Mouse (Mus musculus): Measurements from ENCODE around the gene Lactb. TPM values are rescaled to one million over a fixed set of nuclear protein-coding genes. Genes with fewer than 3 reads are reported as not detected.
"Not testable (repeated sequence)": the region's sequence is repeated elsewhere in the genome, so short reads cannot be mapped to it uniquely, and the experiment has no call there.

Lactb gene
- polyA plus RNA-seq, 1 experiment from 2014 or later: 14.2 TPM

- Histone ChIP-seq H3K27me3 (ENCODE audit: control insufficient read depth, insufficient read depth, low read length) (no peaks in the 10 kb centered on the region), H3K27ac (replicated peaks; ENCODE audit: low read depth, low read length) (no peak overlapping the region), H3K4me2 (ENCODE audit: low read length) (no peak overlapping the region), H3K36me3 (ENCODE audit: control insufficient read depth, insufficient read depth, low read length) (no peaks in the 10 kb centered on the region), H3K4me3 (replicated peaks; ENCODE audit: low read depth, low read length) (no peak overlapping the region), H3K9me3 (ENCODE audit: control insufficient read depth, low read length) (no peaks in the 10 kb centered on the region), H3K9ac (replicated peaks; ENCODE audit: low read length) (no peak overlapping the region), H3K4me1 (ENCODE audit: control insufficient read depth, insufficient read depth, low read length) (peaks cover 12% of the 10 kb centered on the region)
- DNase-seq (no peak), ATAC-seq (ENCODE audit: low FRiP score, low TSS enrichment) (no peak)
- WGBS: 91% methylated on average over 5 of the region's 5 CpGs
Observed at GRCm38 (mm10) chr9:66915401-66915800, 59.9 kb downstream of the Lactb start.

GRCm38 (mm10) chr9:66914540-66914939 is 60.7 kb downstream of the Lactb start:
- H3K36me3 ChIP-seq (ENCODE audit: control insufficient read depth, insufficient read depth, low read length): no peaks in the 10 kb centered on the region
- ATAC-seq (ENCODE audit: low FRiP score, low TSS enrichment): no peak
- H3K9ac ChIP-seq (replicated peaks; ENCODE audit: low read length): no peak overlapping the region
- H3K9me3 ChIP-seq (ENCODE audit: control insufficient read depth, low read length): no peaks in the 10 kb centered on the region
- 100% methylated on average over 3 of the region's 3 CpGs for WGBS
- DNase-seq: no peak
- H3K4me2 ChIP-seq (ENCODE audit: low read length): no peak overlapping the region
- H3K27me3 ChIP-seq (ENCODE audit: control insufficient read depth, insufficient read depth, low read length): no peaks in the 10 kb centered on the region
- H3K27ac ChIP-seq (replicated peaks; ENCODE audit: low read depth, low read length): no peak overlapping the region
- H3K4me3 ChIP-seq (replicated peaks; ENCODE audit: low read depth, low read length): no peak overlapping the region
- peaks cover 12% of the 10 kb centered on the region for H3K4me1 ChIP-seq (ENCODE audit: control insufficient read depth, insufficient read depth, low read length)

GRCm38 (mm10) chr9:66913254-66913934 is 61.9 kb downstream of the Lactb start:
- not testable (repeated sequence) for H3K4me3 ChIP-seq (replicated peaks; ENCODE audit: low read depth, low read length); DNase-seq; ATAC-seq (ENCODE audit: low FRiP score, low TSS enrichment); H3K36me3 ChIP-seq (ENCODE audit: control insufficient read depth, insufficient read depth, low read length); H3K27ac ChIP-seq (replicated peaks; ENCODE audit: low read depth, low read length); H3K9me3 ChIP-seq (ENCODE audit: control insufficient read depth, low read length); H3K4me1 ChIP-seq (ENCODE audit: control insufficient read depth, insufficient read depth, low read length); H3K9ac ChIP-seq (replicated peaks; ENCODE audit: low read length); H3K27me3 ChIP-seq (ENCODE audit: control insufficient read depth, insufficient read depth, low read length); H3K4me2 ChIP-seq (ENCODE audit: low read length)
- WGBS: 96% methylated on average over 5 of the region's 5 CpGs

GRCm38 (mm10) chr9:66912304-66912703 is 63.0 kb downstream of the Lactb start:
- no peaks in the 10 kb centered on the region for H3K27me3 ChIP-seq (ENCODE audit: control insufficient read depth, insufficient read depth, low read length)
- DNase-seq (peak; percentile 31), ATAC-seq (ENCODE audit: low FRiP score, low TSS enrichment) (no peak)
- no peaks in the 10 kb centered on the region for H3K36me3 ChIP-seq (ENCODE audit: control insufficient read depth, insufficient read depth, low read length)
- no peak overlapping the region for H3K27ac ChIP-seq (replicated peaks; ENCODE audit: low read depth, low read length)
- no peak overlapping the region for H3K9ac ChIP-seq (replicated peaks; ENCODE audit: low read length)
- no peak overlapping the region for H3K4me2 ChIP-seq (ENCODE audit: low read length)
- no peak overlapping the region for H3K4me3 ChIP-seq (replicated peaks; ENCODE audit: low read depth, low read length)
- no peaks in the 10 kb centered on the region for H3K9me3 ChIP-seq (ENCODE audit: control insufficient read depth, low read length)
- no peaks in the 10 kb centered on the region for H3K4me1 ChIP-seq (ENCODE audit: control insufficient read depth, insufficient read depth, low read length)

- ATAC-seq (ENCODE audit: low FRiP score, low TSS enrichment) (no peak), DNase-seq (no peak)
- no peak overlapping the region for H3K4me3 ChIP-seq (replicated peaks; ENCODE audit: low read depth, low read length)
- 92% methylated on average over 5 of the region's 5 CpGs for WGBS
- H3K4me2 ChIP-seq (ENCODE audit: low read length): no peak overlapping the region
- H3K36me3 ChIP-seq (ENCODE audit: control insufficient read depth, insufficient read depth, low read length): no peaks in the 10 kb centered on the region
- no peaks in the 10 kb centered on the region for H3K27me3 ChIP-seq (ENCODE audit: control insufficient read depth, insufficient read depth, low read length)
- H3K9me3 ChIP-seq (ENCODE audit: control insufficient read depth, low read length): no peaks in the 10 kb centered on the region
- no peak overlapping the region for H3K9ac ChIP-seq (replicated peaks; ENCODE audit: low read length)
- no peaks in the 10 kb centered on the region for H3K4me1 ChIP-seq (ENCODE audit: control insufficient read depth, insufficient read depth, low read length)
- H3K27ac ChIP-seq (replicated peaks; ENCODE audit: low read depth, low read length): no peak overlapping the region
Observed at GRCm38 (mm10) chr9:66910677-66911076, 64.6 kb downstream of the Lactb start.

GRCm38 (mm10) chr9:66909922-66910321 is 65.4 kb downstream of the Lactb start:
- DNase-seq: no peak
- no peak for ATAC-seq (ENCODE audit: low FRiP score, low TSS enrichment)
- H3K36me3 ChIP-seq (ENCODE audit: control insufficient read depth, insufficient read depth, low read length): no peaks in the 10 kb centered on the region
- no peak overlapping the region for H3K4me3 ChIP-seq (replicated peaks; ENCODE audit: low read depth, low read length)
- no peaks in the 10 kb centered on the region for H3K4me1 ChIP-seq (ENCODE audit: control insufficient read depth, insufficient read depth, low read length)
- H3K4me2 ChIP-seq (ENCODE audit: low read length): no peak overlapping the region
- no peaks in the 10 kb centered on the region for H3K27me3 ChIP-seq (ENCODE audit: control insufficient read depth, insufficient read depth, low read length)
- H3K9ac ChIP-seq (replicated peaks; ENCODE audit: low read length): no peak overlapping the region
- H3K27ac ChIP-seq (replicated peaks; ENCODE audit: low read depth, low read length): no peak overlapping the region
- 84% methylated on average over 7 of the region's 7 CpGs for WGBS
- H3K9me3 ChIP-seq (ENCODE audit: control insufficient read depth, low read length): no peaks in the 10 kb centered on the region

GRCm38 (mm10) chr9:66907746-66908397 is 67.4 kb downstream of the Lactb start:
- Histone ChIP-seq H3K36me3 (ENCODE audit: control insufficient read depth, insufficient read depth, low read length) (0 out of 2 replicates have a peak, but pooled peaks cover 4% of the 10 kb centered on the region), H3K4me2 (ENCODE audit: low read length) (no peak overlapping the region), H3K4me3 (replicated peaks; ENCODE audit: low read depth, low read length) (no peak overlapping the region), H3K27me3 (ENCODE audit: control insufficient read depth, insufficient read depth, low read length) (no peaks in the 10 kb centered on the region), H3K4me1 (ENCODE audit: control insufficient read depth, insufficient read depth, low read length) (no peaks in the 10 kb centered on the region), H3K27ac (replicated peaks; ENCODE audit: low read depth, low read length) (no peak overlapping the region), H3K9me3 (ENCODE audit: control insufficient read depth, low read length) (no peaks in the 10 kb centered on the region), H3K9ac (replicated peaks; ENCODE audit: low read length) (no peak overlapping the region)
- DNase-seq (peak; percentile 31), ATAC-seq (ENCODE audit: low FRiP score, low TSS enrichment) (no peak)
- 87% methylated on average over 5 of the region's 5 CpGs for WGBS

GRCm38 (mm10) chr9:66907126-66907525 is 68.2 kb downstream of the Lactb start:
- Histone ChIP-seq H3K4me1 (ENCODE audit: control insufficient read depth, insufficient read depth, low read length) (peaks cover 3% of the 10 kb centered on the region; the same call in 1 of the 2 replicates), H3K4me3 (replicated peaks; ENCODE audit: low read depth, low read length) (no peak overlapping the region), H3K4me2 (ENCODE audit: low read length) (no peak overlapping the region), H3K27me3 (ENCODE audit: control insufficient read depth, insufficient read depth, low read length) (no peaks in the 10 kb centered on the region), H3K27ac (replicated peaks; ENCODE audit: low read depth, low read length) (no peak overlapping the region), H3K9me3 (ENCODE audit: control insufficient read depth, low read length) (no peaks in the 10 kb centered on the region), H3K36me3 (ENCODE audit: control insufficient read depth, insufficient read depth, low read length) (0 out of 2 replicates have a peak, but pooled peaks cover 4% of the 10 kb centered on the region), H3K9ac (replicated peaks; ENCODE audit: low read length) (no peak overlapping the region)
- DNase-seq (no peak), ATAC-seq (ENCODE audit: low FRiP score, low TSS enrichment) (no peak)
- WGBS: 95% methylated on average over 8 of the region's 8 CpGs

- ATAC-seq (ENCODE audit: low FRiP score, low TSS enrichment): no peak
Observed at GRCm38 (mm10) chr9:66905990-66906389, 69.3 kb downstream of the Lactb start.

More at GRCm38 (mm10) chr9:66905990-66906389, 69.3 kb downstream of the Lactb start:
- Histone ChIP-seq H3K9me3 (ENCODE audit: control insufficient read depth, low read length) (no peaks in the 10 kb centered on the region), H3K36me3 (ENCODE audit: control insufficient read depth, insufficient read depth, low read length) (0 out of 2 replicates have a peak, but pooled peaks cover 4% of the 10 kb centered on the region), H3K4me1 (ENCODE audit: control insufficient read depth, insufficient read depth, low read length) (peaks cover 3% of the 10 kb centered on the region; the same call in 1 of the 2 replicates), H3K4me3 (replicated peaks; ENCODE audit: low read depth, low read length) (no peak overlapping the region), H3K4me2 (ENCODE audit: low read length) (no peak overlapping the region), H3K27me3 (ENCODE audit: control insufficient read depth, insufficient read depth, low read length) (no peaks in the 10 kb centered on the region), H3K27ac (replicated peaks; ENCODE audit: low read depth, low read length) (no peak overlapping the region), H3K9ac (replicated peaks; ENCODE audit: low read length) (no peak overlapping the region)
- no peak for DNase-seq
- 75% methylated on average over 9 of the region's 9 CpGs for WGBS

Data from midbrain, embryonic 14.5 days (tissue).